Mouse (Mus musculus): ENCODE results near the gene Rad9a.

GRCm38 (mm10) chr19:4228891-4229290 lies 27.4 kb upstream of the Rad9a start:
- TF ChIP-seq GATA1 (IDR thresholded peaks at IDR 0.05; ENCODE audit: borderline replicate concordance, low read length) (no peak), FLI1 (IDR thresholded peaks at IDR 0.05; ENCODE audit: low read length) (no peak)

All from megakaryocyte, embryonic 14.5 days (primary cell).